ENCODE assay signal across 8 mouse cellular contexts in the genomic region with DNA sequence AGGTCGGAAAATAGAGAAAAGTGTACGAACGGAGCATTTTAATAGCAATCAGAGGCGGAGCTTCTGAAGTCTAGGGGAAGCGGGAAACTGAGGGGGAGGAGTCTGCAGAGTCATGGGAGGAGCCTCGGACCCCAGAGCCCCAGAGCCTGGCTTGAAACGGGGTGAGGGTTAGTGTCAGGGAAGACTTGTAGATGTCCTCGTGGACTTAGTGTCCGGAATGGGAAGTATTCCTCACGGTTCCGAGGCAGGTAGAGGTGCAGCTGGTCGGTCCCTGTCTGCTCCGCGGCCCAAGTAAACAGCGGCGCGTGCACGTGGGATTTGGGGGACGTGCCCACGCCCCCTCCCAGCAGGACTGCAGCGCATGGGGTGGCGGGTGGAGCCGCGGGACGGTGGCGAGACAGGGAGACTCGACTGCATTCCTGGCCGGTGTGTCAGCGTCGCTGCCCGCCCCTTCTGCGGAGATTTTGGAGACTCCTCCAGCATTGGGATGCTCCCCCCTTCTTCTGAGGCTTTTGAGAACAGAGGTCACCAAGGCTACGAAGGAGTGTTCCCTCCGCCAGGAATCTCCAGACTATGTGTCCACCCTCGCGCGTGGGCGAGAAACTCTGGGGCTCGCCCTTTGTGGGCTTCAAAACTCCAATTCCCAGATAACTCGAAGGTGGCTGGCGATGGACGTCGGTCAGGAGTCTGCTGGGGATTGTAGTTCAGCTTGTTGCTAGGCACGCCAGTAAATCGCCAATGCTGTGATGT. TPM values are rescaled to one million over a fixed set of nuclear protein-coding genes. Genes with fewer than 3 reads are reported as not detected.
DNase-seq lines count a peak whose midpoint lies in the region; ATAC-seq and TF ChIP-seq lines count a peak whose summit lies in the region.

No protein-coding gene starts in this region.

- peak overlapping the region; percentile 65 for H3K27ac ChIP-seq in heart, embryonic 11.5 days (ENCODE audit: low read depth, low read length)
- peak overlapping the region; percentile 59 for H3K27ac ChIP-seq in kidney, embryonic 14.5 days (ENCODE audit: low read depth, low read length)
- H3K27ac ChIP-seq in liver, embryonic 11.5 days (ENCODE audit: low read depth, low read length) = peak overlapping the region; percentile 59; the same call in 1 of the 2 replicates

- H3K9ac ChIP-seq in heart, embryonic 11.5 days (ENCODE audit: low read depth, low read length) = peak overlapping the region; percentile 71
- peak overlapping the region; percentile 69 for H3K9ac ChIP-seq in kidney, embryonic 14.5 days (ENCODE audit: low read depth, low read length)
- H3K9ac ChIP-seq in liver, embryonic 11.5 days (ENCODE audit: low read depth, low read length) = peak overlapping the region; percentile 73

- no peaks in the 10 kb centered on the region for H3K27me3 ChIP-seq in E14TG2a.4 (ENCODE audit: insufficient read depth, low read length)
- H3K27me3 ChIP-seq in erythroblast, embryonic 14.5 days (ENCODE audit: control insufficient read depth) = no peaks in the 10 kb centered on the region
- H3K27me3 ChIP-seq in heart, embryonic 11.5 days (ENCODE audit: control insufficient read depth, insufficient read depth, low read length) = peaks cover 7% of the 10 kb centered on the region; the same call in 1 of the 2 replicates
- no peaks in the 10 kb centered on the region for H3K27me3 ChIP-seq in kidney, embryonic 14.5 days (ENCODE audit: control insufficient read depth, insufficient read depth, low read length)
- H3K27me3 ChIP-seq in liver, embryonic 11.5 days (replicated peaks; ENCODE audit: control insufficient read depth, insufficient read depth, low read length) = peaks cover 4% of the 10 kb centered on the region; the same call in 1 of the 2 replicates

- WGBS in heart, embryonic 11.5 days (ENCODE audit: insufficient replicate concordance) = under 1% methylated on average over 45 of the region's 45 CpGs
- under 1% methylated on average over 45 of the region's 45 CpGs for WGBS in kidney, embryonic 14.5 days
- under 1% methylated on average over 45 of the region's 45 CpGs for WGBS in liver, embryonic 11.5 days

- no peak for TF ChIP-seq CTCF in E14TG2a.4 (conservative IDR thresholded peaks at IDR 0.05; ENCODE audit: low read length)
- no peak for TF ChIP-seq CTCF in brain, embryonic 14.5 days (IDR thresholded peaks at IDR 0.05; ENCODE audit: borderline replicate concordance, extremely low read depth, insufficient read depth, insufficient read length)

- ATAC-seq in heart, embryonic 11.5 days (replicated peaks; ENCODE audit: insufficient number of reproducible peaks, low FRiP score, low TSS enrichment) = peak; percentile 64
- peak; percentile 76 for ATAC-seq in kidney, embryonic 14.5 days (ENCODE audit: low FRiP score, low TSS enrichment)
- ATAC-seq in liver, embryonic 11.5 days (replicated peaks; ENCODE audit: low FRiP score) = peak; percentile 74
- ATAC-seq in monocyte, adult 5-6 weeks (replicated peaks; ENCODE audit: insufficient number of reproducible peaks, low FRiP score, low TSS enrichment, poor library complexity, severe bottlenecking) = 0 out of 2 replicates have a peak, but pooled peaks have one; percentile 9

- H3K36me3 ChIP-seq in E14TG2a.4 (ENCODE audit: insufficient read depth, low read length) = peaks cover 43% of the 10 kb centered on the region
- peaks cover 24% of the 10 kb centered on the region for H3K36me3 ChIP-seq in erythroblast, embryonic 14.5 days (ENCODE audit: control insufficient read depth)
- H3K36me3 ChIP-seq in heart, embryonic 11.5 days (ENCODE audit: control insufficient read depth, insufficient read depth, low read length) = peaks cover 9% of the 10 kb centered on the region
- peaks cover 21% of the 10 kb centered on the region for H3K36me3 ChIP-seq in kidney, embryonic 14.5 days (ENCODE audit: control insufficient read depth, insufficient read depth, low read length)
- peaks cover 20% of the 10 kb centered on the region for H3K36me3 ChIP-seq in liver, embryonic 11.5 days (ENCODE audit: control insufficient read depth, insufficient read depth, low read length)

- H3K4me3 ChIP-seq in E14TG2a.4 (replicated peaks; ENCODE audit: low read length) = peak overlapping the region; percentile 94
- peak overlapping the region; percentile 75 for H3K4me3 ChIP-seq in erythroblast, embryonic 14.5 days (replicated peaks)
- H3K4me3 ChIP-seq in heart, embryonic 11.5 days (ENCODE audit: low read depth, low read length) = peak overlapping the region; percentile 71
- H3K4me3 ChIP-seq in kidney, embryonic 14.5 days (ENCODE audit: low read length) = peak overlapping the region; percentile 82
- H3K4me3 ChIP-seq in liver, embryonic 11.5 days (ENCODE audit: low read depth, low read length) = peak overlapping the region; percentile 66

- peaks cover 77% of the 10 kb centered on the region for H3K4me1 ChIP-seq in E14TG2a.4 (replicated peaks; ENCODE audit: low read depth, low read length)
- H3K4me1 ChIP-seq in erythroblast, embryonic 14.5 days (ENCODE audit: control insufficient read depth) = peaks cover 59% of the 10 kb centered on the region
- H3K4me1 ChIP-seq in heart, embryonic 11.5 days (ENCODE audit: control insufficient read depth, insufficient read depth, low read length) = peaks cover 30% of the 10 kb centered on the region
- 0 out of 2 replicates have a peak, but pooled peaks cover 4% of the 10 kb centered on the region for H3K4me1 ChIP-seq in kidney, embryonic 14.5 days (ENCODE audit: control insufficient read depth, insufficient read depth, low read length)
- H3K4me1 ChIP-seq in liver, embryonic 11.5 days (replicated peaks; ENCODE audit: control insufficient read depth, insufficient read depth, low read length) = peaks cover 33% of the 10 kb centered on the region

- TF ChIP-seq POLR2A in brain, embryonic 14.5 days (IDR thresholded peaks at IDR 0.05; ENCODE audit: borderline replicate concordance, extremely low read depth, insufficient read depth, insufficient read length, poor library complexity, severe bottlenecking) = no peak

- DNase-seq in brain, embryonic 14.5 days (ENCODE audit: low read depth) = peak; percentile 84
- peak; percentile 82 for DNase-seq in liver, embryonic 11.5 days (ENCODE audit: low spot score)
- peak; percentile 82 for DNase-seq in testis, postnatal 10 days (ENCODE audit: low spot score)

- H3K9me3 ChIP-seq in E14TG2a.4 (ENCODE audit: low read length) = no peaks in the 10 kb centered on the region
- H3K9me3 ChIP-seq in erythroblast, embryonic 14.5 days (ENCODE audit: control insufficient read depth, low read length) = no peaks in the 10 kb centered on the region
- H3K9me3 ChIP-seq in heart, embryonic 11.5 days (replicated peaks; ENCODE audit: control insufficient read depth, low read length) = no peaks in the 10 kb centered on the region
- H3K9me3 ChIP-seq in kidney, embryonic 14.5 days (ENCODE audit: control insufficient read depth, low read length) = no peaks in the 10 kb centered on the region
- H3K9me3 ChIP-seq in liver, embryonic 11.5 days (ENCODE audit: control insufficient read depth, low read length) = no peaks in the 10 kb centered on the region

- H3K4me2 ChIP-seq in heart, embryonic 11.5 days = peak overlapping the region; percentile 99
- H3K4me2 ChIP-seq in kidney, embryonic 14.5 days (replicated peaks; ENCODE audit: low read depth, low read length) = peak overlapping the region; percentile 98
- H3K4me2 ChIP-seq in liver, embryonic 11.5 days = peak overlapping the region; percentile 100

RNA-seq across cellular contexts. Expression of a gene that starts 0.5 kb away (rescaled TPM):
- polyA plus RNA-seq in brain, embryonic 14.5 days (2012; rRNA removed) = 8.2 and 8.9 TPM in 2 replicates
- 0.96 and 1.0 TPM in 2 replicates for polyA plus RNA-seq in erythroblast, embryonic 14.5 days (2012)
- 12.4 and 17.6 TPM in 2 replicates for polyA plus RNA-seq in heart, embryonic 11.5 days (2014; fragmentation: Nextera tagmentation; extraction: Ambion mirVana)
- polyA plus RNA-seq in kidney, embryonic 14.5 days (2014; fragmentation: Nextera tagmentation; extraction: Ambion mirVana) = 5.4 and 7.8 TPM in 2 replicates
- 3.9 and 4.2 TPM in 2 replicates for polyA plus RNA-seq in liver, embryonic 11.5 days (2014; fragmentation: Nextera tagmentation; extraction: Ambion mirVana)
- not detected in 3 replicates for total RNA-seq in monocyte, adult 5-6 weeks (2017)

RNA-seq across cellular contexts. Expression of a gene that starts 0.8 kb away (rescaled TPM):
- 11.9 and 12.7 TPM in 2 replicates for polyA plus RNA-seq in brain, embryonic 14.5 days (2012; rRNA removed)
- polyA plus RNA-seq in erythroblast, embryonic 14.5 days (2012) = 0.70 and 0.83 TPM in 2 replicates
- polyA plus RNA-seq in heart, embryonic 11.5 days (2014; fragmentation: Nextera tagmentation; extraction: Ambion mirVana) = 17.6 and 18.9 TPM in 2 replicates
- 21.9 and 26.8 TPM in 2 replicates for polyA plus RNA-seq in kidney, embryonic 14.5 days (2014; fragmentation: Nextera tagmentation; extraction: Ambion mirVana)
- polyA plus RNA-seq in liver, embryonic 11.5 days (2014; fragmentation: Nextera tagmentation; extraction: Ambion mirVana) = 28.7 and 30.2 TPM in 2 replicates
- 6.9 to 8.9 TPM (median 7.2 TPM) in 3 replicates for total RNA-seq in monocyte, adult 5-6 weeks (2017)

RNA-seq across cellular contexts. Expression of a gene that starts 15.5 kb away (rescaled TPM):
- 65.1 and 81.9 TPM in 2 replicates for polyA plus RNA-seq in brain, embryonic 14.5 days (2012; rRNA removed)
- 3.4 and 3.6 TPM in 2 replicates for polyA plus RNA-seq in erythroblast, embryonic 14.5 days (2012)
- 72.5 and 74.5 TPM in 2 replicates for polyA plus RNA-seq in heart, embryonic 11.5 days (2014; fragmentation: Nextera tagmentation; extraction: Ambion mirVana)
- polyA plus RNA-seq in kidney, embryonic 14.5 days (2014; fragmentation: Nextera tagmentation; extraction: Ambion mirVana) = 95.2 and 102 TPM in 2 replicates
- 46.4 and 46.8 TPM in 2 replicates for polyA plus RNA-seq in liver, embryonic 11.5 days (2014; fragmentation: Nextera tagmentation; extraction: Ambion mirVana)
- total RNA-seq in monocyte, adult 5-6 weeks (2017) = 15.0 to 19.8 TPM (median 18.0 TPM) in 3 replicates

RNA-seq across cellular contexts. Expression of a gene that starts 21.7 kb away (rescaled TPM):
- 81.7 and 106 TPM in 2 replicates for polyA plus RNA-seq in brain, embryonic 14.5 days (2012; rRNA removed)
- 1.4 and 1.6 TPM in 2 replicates for polyA plus RNA-seq in erythroblast, embryonic 14.5 days (2012)
- polyA plus RNA-seq in heart, embryonic 11.5 days (2014; fragmentation: Nextera tagmentation; extraction: Ambion mirVana) = 6.1 and 6.6 TPM in 2 replicates
- 11.9 and 12.6 TPM in 2 replicates for polyA plus RNA-seq in kidney, embryonic 14.5 days (2014; fragmentation: Nextera tagmentation; extraction: Ambion mirVana)
- 14.0 and 15.6 TPM in 2 replicates for polyA plus RNA-seq in liver, embryonic 11.5 days (2014; fragmentation: Nextera tagmentation; extraction: Ambion mirVana)
- total RNA-seq in monocyte, adult 5-6 weeks (2017) = 21.0 to 32.4 TPM (median 25.4 TPM) in 3 replicates

RNA-seq across cellular contexts. Expression of a gene that starts 43.8 kb away (rescaled TPM):
- 1.5 and 2.5 TPM in 2 replicates for polyA plus RNA-seq in brain, embryonic 14.5 days (2012; rRNA removed)
- not detected in 2 replicates for polyA plus RNA-seq in erythroblast, embryonic 14.5 days (2012)
- polyA plus RNA-seq in heart, embryonic 11.5 days (2014; fragmentation: Nextera tagmentation; extraction: Ambion mirVana) = 2.2 and 3.7 TPM in 2 replicates
- polyA plus RNA-seq in kidney, embryonic 14.5 days (2014; fragmentation: Nextera tagmentation; extraction: Ambion mirVana) = 5.7 and 6.7 TPM in 2 replicates
- polyA plus RNA-seq in liver, embryonic 11.5 days (2014; fragmentation: Nextera tagmentation; extraction: Ambion mirVana) = 0.71 and 0.99 TPM in 2 replicates
- 1.6 TPM in 2 of 3 replicates, not detected in the other for total RNA-seq in monocyte, adult 5-6 weeks (2017)

Comparison
In these comparisons a context has a peak if more than half of its experiments do, and no peak if none do; other contexts are left out.
1. Peak in every context shown above with its lines: DNase-seq, ATAC-seq, H3K4me3 ChIP-seq and H3K27ac ChIP-seq.
2. ATAC-seq: peak in every context shown above with its lines; median percentile 76 in kidney, embryonic 14.5 days; 74 in liver, embryonic 11.5 days; 64 in heart, embryonic 11.5 days; 9 in monocyte, adult 5-6 weeks.
3. RNA of a gene that starts 15.5 kb away (polyA plus RNA-seq): 95.2 to 102 TPM in kidney, embryonic 14.5 days, 72.5 to 74.5 TPM in heart, embryonic 11.5 days, 65.1 to 81.9 TPM in brain, embryonic 14.5 days and 46.4 to 46.8 TPM in liver, embryonic 11.5 days; 3.4 to 3.6 TPM in erythroblast, embryonic 14.5 days; every median in the first group is over 10 times any median in the second.